Mouse (Mus musculus) heart, postnatal 0 days (tissue): ENCODE results near the gene Per2. TPM values are rescaled to one million over a fixed set of nuclear protein-coding genes. Genes with fewer than 3 reads are reported as not detected.

ENCODE experiments used
- ATAC-seq: fragments of 200-750 bp; cut with Nextera tagmentation; 2 replicates; pipeline ENCODE4 v1.8.0; 2017; ENCODE audit warnings: low read depth, moderate number of reproducible peaks, moderate library complexity; ENCODE audit not compliant: insufficient read depth
- DNase-seq: peaks from one replicate; pipeline ENCODE4 v3.0.0-alpha.2; 2016; ENCODE audit warnings: low spot score
- H3K27ac ChIP-seq: fragments of 300-500 bp; sonication (generic); 2 replicates; pipeline ENCODE4 v1.5.1; 2014; ENCODE audit warnings: low read depth, mild to moderate bottlenecking
- H3K27me3 ChIP-seq: fragments of 300-500 bp; sonication (generic); 2 replicates; pipeline ENCODE4 v1.6.1; 2014; ENCODE audit warnings: low read length, mixed read lengths; ENCODE audit not compliant: control insufficient read depth, insufficient read depth
- H3K36me3 ChIP-seq: fragments of 300-500 bp; sonication (generic); replicated peaks from 2 replicates; pipeline ENCODE4 v1.6.1; 2014; ENCODE audit warnings: low read length, mixed read lengths; ENCODE audit not compliant: control insufficient read depth, insufficient read depth
- H3K4me1 ChIP-seq: fragments of 300-500 bp; sonication (generic); 2 replicates; pipeline ENCODE4 v1.6.1; 2014; ENCODE audit warnings: antibody characterized with exemption; ENCODE audit not compliant: control insufficient read depth, insufficient read depth
- H3K4me2 ChIP-seq: fragments of 300-500 bp; sonication (generic); 2 replicates; pipeline ENCODE4 v1.6.1; 2014; ENCODE audit warnings: low read depth, mild to moderate bottlenecking, low read length, moderate library complexity
- H3K4me3 ChIP-seq: fragments of 300-500 bp; sonication (generic); 2 replicates; pipeline ENCODE4 v1.5.1; 2014; ENCODE audit warnings: low read depth, low read length
- H3K9ac ChIP-seq: fragments of 300-500 bp; sonication (generic); replicated peaks from 2 replicates; pipeline ENCODE4 v1.6.1; 2014; ENCODE audit warnings: low read depth, low read length, mixed read lengths
- H3K9me3 ChIP-seq: fragments of 300-500 bp; sonication (generic); replicated peaks from 2 replicates; pipeline ENCODE4 v1.6.1; 2016; ENCODE audit warnings: low read length; ENCODE audit not compliant: control insufficient read depth
- CTCF ChIP-seq: IDR thresholded peaks from 2 replicates; pipeline ENCODE4 v1.5.1; 2016; ENCODE audit warnings: antibody characterized with exemption, control low read depth, low read depth
- EP300 ChIP-seq: IDR thresholded peaks from 2 replicates; pipeline ENCODE4 v1.6.1; 2016; ENCODE audit warnings: antibody characterized with exemption, low read depth
- WGBS: fragments of 180-500 bp; shearing (Covaris S2); extraction: QIAGEN DNeasy Blood & Tissue Kit; methylation state at CpG from one replicate; pipeline ENCODE4 v1.1.7; 2014; 5-methylcytosine and 5-hydroxymethylcytosine counted together
- polyA plus RNA-seq: library from polyadenylated mRNA; unstranded; fragments of >200 nt; fragmentation: Nextera tagmentation; extraction: Ambion mirVana; gene quantifications from 2 replicates; pipeline ENCODE4 v1.2.1, GENCODE M21; 2015
- total RNA-seq: library from RNA; depleted of rRNA; stranded (reverse); fragments of >200 nt; gene quantifications from 2 replicates; pipeline ENCODE4 v1.2.3, GENCODE M21; 2014; ENCODE audit warnings: low replicate concordance

Per2 gene
- total and polyA plus RNA-seq, 2 experiments from 2014 or later: 3.3 to 14.0 TPM

DNA sequence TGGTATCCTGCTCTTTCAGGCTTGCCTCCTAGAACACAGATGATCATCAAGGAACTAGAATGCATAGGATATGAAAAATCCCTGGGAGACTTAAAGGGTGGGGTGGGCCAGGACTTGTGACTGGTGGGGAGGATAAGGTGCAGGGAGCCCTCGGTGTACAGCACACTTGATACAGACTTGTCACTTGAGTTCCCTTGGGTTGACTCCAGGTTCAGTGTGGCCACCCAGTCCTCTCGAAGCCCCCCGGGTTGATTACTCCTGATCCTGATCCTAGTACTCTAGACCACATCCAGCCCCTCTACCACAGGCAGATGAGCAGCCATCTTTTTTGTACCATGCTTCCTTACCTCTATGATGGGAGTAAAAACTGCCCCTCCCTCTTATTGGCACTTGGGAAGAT is 4.2 kb downstream of the Per2 start:
- no peak for ATAC-seq
- no peak overlapping the region for H3K27ac ChIP-seq

GRCm38 (mm10) chr1:91454366-91454765 is 4.8 kb downstream of the Per2 start:
- no peak overlapping the region for H3K4me2 ChIP-seq
- H3K9me3 ChIP-seq: no peaks in the 10 kb centered on the region
- no peak for TF ChIP-seq EP300
- no peak for TF ChIP-seq CTCF
- peaks cover 80% of the 10 kb centered on the region for H3K4me1 ChIP-seq
- 0 out of 2 replicates have a peak, but pooled peaks cover 8% of the 10 kb centered on the region for H3K36me3 ChIP-seq
- WGBS: 61% methylated on average over 3 of the region's 3 CpGs
- H3K27me3 ChIP-seq: no peaks in the 10 kb centered on the region
- DNase-seq: no peak
- no peak for ATAC-seq
- no peak overlapping the region for H3K9ac ChIP-seq
- H3K4me3 ChIP-seq: no peak overlapping the region
- H3K27ac ChIP-seq: no peak overlapping the region

More for the DNA sequence above, 4.2 kb downstream of the Per2 start:
- DNase-seq: no peak
- H3K27me3 ChIP-seq: no peaks in the 10 kb centered on the region
- peaks cover 77% of the 10 kb centered on the region for H3K4me1 ChIP-seq
- no peak overlapping the region for H3K9ac ChIP-seq
- 0 out of 2 replicates have a peak, but pooled peaks cover 7% of the 10 kb centered on the region for H3K36me3 ChIP-seq
- 81% methylated on average over 3 of the region's 3 CpGs for WGBS
- H3K4me2 ChIP-seq: no peak overlapping the region
- no peaks in the 10 kb centered on the region for H3K9me3 ChIP-seq
- H3K4me3 ChIP-seq: no peak overlapping the region
- TF ChIP-seq EP300 (no peak), CTCF (no peak)

- Histone ChIP-seq H3K4me3 (no peak overlapping the region), H3K27me3 (no peaks in the 10 kb centered on the region), H3K27ac (no peak overlapping the region), H3K9ac (no peak overlapping the region), H3K9me3 (no peaks in the 10 kb centered on the region), H3K4me2 (no peak overlapping the region), H3K4me1 (peaks cover 84% of the 10 kb centered on the region), H3K36me3 (0 out of 2 replicates have a peak, but pooled peaks cover 8% of the 10 kb centered on the region)
- ATAC-seq (no peak), DNase-seq (no peak)
- TF ChIP-seq CTCF (no peak), EP300 (no peak)
- WGBS: 56% methylated on average over 9 of the region's 9 CpGs
Measured at GRCm38 (mm10) chr1:91453932-91454331, 5.2 kb downstream of the Per2 start.

DNA sequence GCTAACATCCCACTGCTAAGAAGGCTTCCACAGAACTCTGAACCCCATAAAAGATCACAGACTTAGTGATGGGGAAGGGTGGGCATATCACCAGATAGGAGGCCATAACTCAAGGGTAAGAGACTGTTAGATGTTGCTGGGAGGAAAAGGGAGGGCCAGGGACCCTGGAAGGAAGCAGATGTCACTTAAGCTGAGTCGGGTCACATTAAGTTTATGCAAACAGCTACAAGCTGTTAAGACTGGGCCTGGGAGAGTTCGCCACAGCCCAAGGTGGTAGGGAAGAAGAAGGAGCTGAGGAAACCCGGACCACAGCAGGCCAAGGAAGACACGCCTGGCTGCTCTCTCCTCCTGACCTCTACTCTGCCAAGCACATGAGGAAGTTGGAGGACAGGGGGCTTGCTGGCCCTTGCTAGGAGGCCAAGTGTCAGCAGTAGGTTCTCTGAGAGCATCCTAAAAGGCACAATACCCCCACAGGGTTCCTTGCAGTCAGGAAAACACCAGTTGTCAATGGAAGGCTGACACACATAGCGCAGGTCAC is 7.5 kb downstream of the Per2 start:
- no peak for TF ChIP-seq CTCF
- no peak for TF ChIP-seq EP300
- H3K27me3 ChIP-seq: no peaks in the 10 kb centered on the region
- H3K4me1 ChIP-seq: peaks cover 82% of the 10 kb centered on the region
- H3K27ac ChIP-seq: peak overlapping the region; percentile 31
- no peak overlapping the region for H3K9ac ChIP-seq
- no peaks in the 10 kb centered on the region; the same call in 1 of the 2 replicates for H3K9me3 ChIP-seq
- H3K4me2 ChIP-seq: no peak overlapping the region
- H3K4me3 ChIP-seq: no peak overlapping the region
- H3K36me3 ChIP-seq: peaks cover 27% of the 10 kb centered on the region
- ATAC-seq (no peak), DNase-seq (no peak)
- 71% methylated on average over 5 of the region's 5 CpGs for WGBS

GRCm38 (mm10) chr1:91450851-91451250 is 8.3 kb downstream of the Per2 start:
- Histone ChIP-seq H3K36me3 (peaks cover 28% of the 10 kb centered on the region), H3K4me1 (peaks cover 81% of the 10 kb centered on the region), H3K9ac (no peak overlapping the region), H3K9me3 (no peaks in the 10 kb centered on the region; the same call in 1 of the 2 replicates), H3K4me3 (no peak overlapping the region), H3K27ac (peak overlapping the region; percentile 61), H3K27me3 (no peaks in the 10 kb centered on the region), H3K4me2 (no peak overlapping the region)
- no peak for DNase-seq
- no peak for ATAC-seq
- 52% methylated on average over 5 of the region's 5 CpGs for WGBS
- TF ChIP-seq CTCF (no peak), EP300 (no peak)

GRCm38 (mm10) chr1:91448688-91449087 is 10.4 kb downstream of the Per2 start:
- DNase-seq: peak; percentile 94
- no peaks in the 10 kb centered on the region for H3K27me3 ChIP-seq
- H3K9me3 ChIP-seq: no peaks in the 10 kb centered on the region; the same call in 1 of the 2 replicates
- no peak overlapping the region for H3K4me3 ChIP-seq
- WGBS: 33% methylated on average over 10 of the region's 10 CpGs
- H3K4me1 ChIP-seq: peaks cover 66% of the 10 kb centered on the region
- H3K9ac ChIP-seq: 0 out of 2 replicates have a peak overlapping the region, but pooled peaks have one; percentile 38
- peak overlapping the region; percentile 83 for H3K27ac ChIP-seq
- H3K4me2 ChIP-seq: no peak overlapping the region
- ATAC-seq: peak; percentile 84
- peaks cover 44% of the 10 kb centered on the region for H3K36me3 ChIP-seq
- TF ChIP-seq EP300 (peak; percentile 35; the same call in 1 of the 2 replicates), CTCF (no peak)
